Mouse (Mus musculus) adrenal gland, adult 2 months (tissue): Measurements from ENCODE around the gene Socs3. TPM values are rescaled to one million over a fixed set of nuclear protein-coding genes. Genes with fewer than 3 reads are reported as not detected.

Experiments
- DNase-seq: peaks from one replicate; pipeline ENCODE4 v3.0.0; 2021
- long read RNA-seq: library from polyadenylated mRNA; stranded (forward); transcript quantifications from one replicate; pipeline ENCODE4 v2.0.0, GENCODE M21; 2021
- polyA plus RNA-seq: library from polyadenylated mRNA; depleted of rRNA; stranded (reverse); fragments of >200 nt; gene quantifications from 2 replicates; pipeline ENCODE4 v1.2.3, GENCODE M21; 2012; rRNA removed
- total RNA-seq, 2 experiments: library from RNA; stranded (reverse); gene quantifications; 2 replicates each; pipeline ENCODE4 v1.2.3; 2021

Gene Socs3
- 1 to 10 TPM; 3.2 to 6.9 TPM for total RNA-seq
- polyA plus RNA-seq: 14.1 and 14.8 TPM in 2 replicates
- long read RNA-seq, transcript Socs3-201 (2 exons, 2,552 nt): major isoform, 16 of 17 reads
- long read RNA-seq, partial matches to known transcripts: 0 of 17 reads
- long read RNA-seq, other reads (novel, unspliced or antisense): 1 of 17 reads

DNA sequence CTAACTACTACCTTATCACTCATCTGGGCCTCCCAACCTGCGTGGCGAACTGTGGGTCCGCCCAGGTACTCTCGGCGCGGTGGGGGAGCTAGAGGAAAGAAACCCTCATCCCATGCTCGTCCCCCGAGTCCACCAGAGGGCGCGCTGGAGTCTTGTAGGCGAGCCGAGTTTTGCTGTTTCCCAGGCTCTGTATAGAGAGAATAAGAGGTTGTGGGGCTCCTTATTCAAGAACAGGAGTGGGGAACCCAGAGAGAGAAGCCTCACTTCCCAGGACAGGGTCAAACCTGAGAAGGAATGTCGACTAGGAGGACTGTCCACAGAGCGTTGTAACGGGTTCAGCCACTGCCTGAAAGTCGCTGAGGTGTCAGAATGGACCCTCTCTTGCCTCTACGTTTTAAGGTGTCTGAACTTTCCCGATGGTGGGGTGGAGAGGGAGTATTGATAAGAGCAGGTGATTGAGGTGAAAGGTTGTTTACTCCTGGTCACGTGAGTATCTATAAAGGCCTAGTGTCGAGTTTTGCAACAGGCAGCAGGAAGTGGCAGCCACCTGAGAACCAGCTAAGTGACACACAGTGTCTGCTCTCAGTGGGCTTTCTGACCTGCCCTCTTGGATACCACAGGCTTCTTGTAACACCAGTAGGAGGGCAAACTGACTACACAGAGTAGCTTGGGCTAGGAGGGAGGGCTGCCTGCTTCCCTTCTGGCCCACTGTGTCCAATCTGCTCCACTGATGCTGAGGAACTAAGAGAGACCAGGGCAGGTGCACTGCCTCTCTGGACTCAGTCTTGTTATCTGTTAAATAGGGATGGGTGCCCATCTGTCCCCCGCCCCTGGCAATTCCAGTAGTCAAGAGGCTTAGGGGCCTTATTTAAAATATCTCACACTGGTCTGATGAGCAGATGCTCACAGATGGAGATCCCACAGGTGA is at the start of gene Socs3:
TSS of gene Socs3 (minus strand) at position 103 of the 928 bp plus-strand sequence.
- DNase-seq: peak; percentile 91

DNA sequence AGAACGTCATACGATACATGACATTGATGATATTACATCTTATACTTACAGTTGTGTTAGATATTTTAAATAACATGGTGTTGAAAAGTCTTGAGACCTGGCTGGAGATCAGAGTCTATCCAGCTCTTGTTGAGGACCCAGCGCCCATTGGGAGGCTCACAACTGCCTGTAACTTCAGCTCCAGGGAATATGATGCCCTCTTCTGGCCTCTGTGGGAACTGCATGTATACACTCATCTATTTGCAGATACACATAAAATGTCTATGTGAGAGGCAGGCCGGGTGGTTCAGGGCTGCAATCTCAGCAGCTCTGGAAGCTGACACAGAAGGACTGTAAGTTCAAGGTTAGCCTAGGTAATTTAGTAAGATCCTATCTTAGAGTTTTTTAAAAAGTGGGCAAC is 48.5 kb upstream of the Socs3 start:
- no peak for DNase-seq

DNA sequence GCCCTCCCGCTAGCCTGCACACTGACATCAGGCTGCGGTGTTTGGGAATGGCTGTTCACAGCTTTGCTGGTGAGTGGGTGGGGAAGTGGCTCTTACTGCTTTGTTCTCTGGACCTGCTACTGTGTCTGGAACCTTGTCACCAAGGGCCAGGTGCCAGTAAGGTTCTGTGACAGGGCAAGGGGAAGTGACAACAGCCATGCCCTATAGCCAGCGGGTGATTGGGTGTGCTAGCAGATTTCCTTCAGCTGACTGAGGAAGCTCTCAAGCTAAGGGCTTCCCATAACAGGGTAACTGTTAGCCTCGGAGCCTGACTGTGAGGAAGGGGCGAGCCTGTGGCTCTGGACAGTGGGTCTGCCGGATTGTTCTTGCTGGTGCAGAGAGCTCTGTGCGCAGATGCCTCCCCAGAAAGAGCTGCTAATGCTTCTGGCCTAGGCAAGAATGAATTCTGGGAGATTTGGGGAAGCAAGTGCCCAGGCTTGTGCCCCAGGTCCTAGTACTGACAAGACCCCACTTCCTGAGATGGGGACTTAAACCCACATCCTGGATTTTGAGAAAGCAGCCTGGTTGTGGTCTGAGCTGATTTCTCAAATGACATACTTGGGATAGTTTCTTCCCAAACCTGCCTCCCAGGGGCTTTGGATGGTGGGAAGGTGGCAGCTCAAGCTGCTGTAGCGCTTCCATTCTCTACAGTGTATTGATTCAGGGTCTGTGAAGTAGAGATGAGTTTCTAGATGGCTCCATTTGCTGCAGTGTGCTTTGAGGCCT is 45.7 kb upstream of the Socs3 start:
- no peak for DNase-seq

DNA sequence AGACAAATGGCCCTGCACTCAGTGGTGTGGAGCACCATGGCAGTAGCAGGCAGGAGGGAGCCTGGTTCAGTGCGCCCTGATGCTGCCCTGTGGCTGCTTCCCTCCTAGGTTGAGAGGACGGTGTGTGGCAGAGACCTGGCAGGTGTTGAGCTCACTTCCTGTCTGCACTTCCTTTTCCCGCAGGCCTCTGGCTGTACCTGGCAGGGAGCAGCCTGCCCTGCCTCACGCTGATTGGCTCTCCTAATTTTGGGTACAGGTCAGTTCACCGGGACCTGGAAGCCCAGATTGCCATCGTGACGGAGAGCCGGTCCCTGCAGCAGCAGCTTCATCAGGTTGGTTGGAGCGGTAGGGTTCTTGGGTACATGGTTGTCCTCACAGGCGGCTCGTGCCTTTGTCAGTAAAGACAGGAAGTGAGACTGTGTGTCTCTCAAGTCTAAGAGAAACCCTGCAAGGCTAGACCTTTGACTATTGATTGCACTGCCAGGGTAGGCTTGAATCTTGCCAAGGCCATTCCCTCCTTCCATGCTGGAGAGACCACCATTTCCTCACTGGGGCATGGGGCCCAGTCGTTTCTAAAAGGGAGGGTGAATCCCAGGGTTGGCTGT is 44.6 kb upstream of the Socs3 start:
- no peak for DNase-seq

DNA sequence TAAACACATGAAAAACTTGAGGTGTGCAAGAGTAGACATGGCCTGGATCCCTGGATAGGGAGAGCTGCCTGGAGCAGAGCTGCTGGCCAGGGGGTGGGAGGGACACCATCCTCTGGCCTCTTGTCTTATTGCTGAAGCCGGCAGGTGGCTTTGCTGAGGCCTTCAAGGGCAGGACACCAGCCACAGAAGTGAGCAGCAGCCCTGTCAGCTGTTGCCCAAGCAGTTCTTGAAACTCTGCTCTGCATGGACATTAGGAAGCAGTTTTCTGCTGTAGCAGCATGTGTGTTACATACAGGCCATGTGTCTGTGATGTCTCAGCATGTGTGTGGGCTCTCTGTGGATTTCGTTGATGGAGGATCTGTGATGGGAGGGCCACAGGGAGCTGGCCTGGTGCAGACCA is 43.5 kb upstream of the Socs3 start:
- no peak for DNase-seq

DNA sequence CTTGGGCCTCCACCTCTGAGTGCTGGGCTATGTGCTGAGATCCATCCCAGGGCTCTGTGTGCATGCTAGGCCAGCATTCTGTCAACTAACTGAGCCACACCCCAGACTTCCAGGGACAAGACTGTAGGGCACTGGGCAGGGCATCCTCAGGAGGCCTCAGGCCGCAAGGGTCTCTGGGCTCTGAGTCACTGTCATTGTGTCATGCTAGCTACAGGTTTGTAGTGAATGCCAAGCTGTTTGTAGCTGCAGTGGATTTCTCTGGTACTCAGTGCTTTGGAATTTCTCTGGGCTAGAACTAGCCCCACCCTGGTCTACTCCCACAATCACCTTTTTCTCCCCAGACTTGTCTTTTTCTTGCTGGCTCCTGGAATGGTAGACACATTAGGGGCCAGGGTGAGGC is 42.7 kb upstream of the Socs3 start:
- DNase-seq: peak; percentile 61

DNA sequence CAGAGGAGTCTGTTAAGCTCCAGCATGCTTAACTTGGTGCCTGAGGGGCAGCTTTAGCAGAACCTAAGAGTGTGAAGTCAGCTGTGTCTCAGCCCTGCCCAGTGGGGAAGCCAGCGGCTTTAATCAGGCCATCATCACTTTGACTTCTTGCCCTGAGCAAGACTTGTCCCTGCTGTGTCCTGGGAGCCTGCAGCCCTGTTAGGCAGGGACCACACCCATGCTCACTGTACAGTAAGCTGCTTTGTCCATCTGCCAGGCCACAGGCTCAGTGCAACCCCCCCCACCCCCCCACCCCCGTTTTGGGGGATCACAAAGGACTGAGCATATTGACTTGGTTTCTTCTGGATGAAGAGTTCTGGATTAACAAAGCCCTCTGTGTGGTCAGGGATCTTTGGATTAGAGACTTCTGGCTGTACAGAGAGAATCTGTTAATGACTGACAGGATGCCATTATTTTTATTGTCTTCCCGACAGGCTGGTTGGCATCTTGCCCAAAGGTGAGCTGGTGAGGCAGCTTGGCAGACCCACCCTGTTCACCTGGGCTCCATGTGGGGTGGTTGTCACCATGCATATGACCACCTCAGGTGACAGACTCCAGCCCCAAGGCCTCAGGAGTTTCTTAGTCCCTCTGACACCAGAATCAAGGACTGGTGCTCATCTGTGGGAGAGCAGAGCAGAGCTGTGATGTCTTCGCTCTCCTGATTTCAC is 40.2 kb upstream of the Socs3 start:
- no peak for DNase-seq

DNA sequence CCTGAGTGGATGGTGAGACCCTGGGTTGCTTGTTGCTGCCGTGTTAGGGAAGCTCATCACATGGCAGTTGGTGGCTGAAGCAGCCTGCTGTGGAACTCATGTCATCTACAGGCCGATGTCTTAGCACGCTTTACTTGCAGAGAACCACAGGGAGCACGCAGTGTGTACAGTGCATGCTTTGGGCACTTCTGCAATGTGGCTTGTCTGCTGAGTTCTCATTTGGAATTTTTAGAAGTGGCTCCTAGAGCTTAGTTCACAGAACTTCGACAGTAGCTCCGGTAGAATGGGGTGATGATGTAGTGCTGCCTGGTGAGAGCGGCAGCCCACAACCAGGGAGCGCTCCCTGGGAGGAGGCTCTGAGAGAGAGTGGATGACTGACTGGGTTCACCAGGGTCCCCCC is 39.0 kb upstream of the Socs3 start:
- no peak for DNase-seq

DNA sequence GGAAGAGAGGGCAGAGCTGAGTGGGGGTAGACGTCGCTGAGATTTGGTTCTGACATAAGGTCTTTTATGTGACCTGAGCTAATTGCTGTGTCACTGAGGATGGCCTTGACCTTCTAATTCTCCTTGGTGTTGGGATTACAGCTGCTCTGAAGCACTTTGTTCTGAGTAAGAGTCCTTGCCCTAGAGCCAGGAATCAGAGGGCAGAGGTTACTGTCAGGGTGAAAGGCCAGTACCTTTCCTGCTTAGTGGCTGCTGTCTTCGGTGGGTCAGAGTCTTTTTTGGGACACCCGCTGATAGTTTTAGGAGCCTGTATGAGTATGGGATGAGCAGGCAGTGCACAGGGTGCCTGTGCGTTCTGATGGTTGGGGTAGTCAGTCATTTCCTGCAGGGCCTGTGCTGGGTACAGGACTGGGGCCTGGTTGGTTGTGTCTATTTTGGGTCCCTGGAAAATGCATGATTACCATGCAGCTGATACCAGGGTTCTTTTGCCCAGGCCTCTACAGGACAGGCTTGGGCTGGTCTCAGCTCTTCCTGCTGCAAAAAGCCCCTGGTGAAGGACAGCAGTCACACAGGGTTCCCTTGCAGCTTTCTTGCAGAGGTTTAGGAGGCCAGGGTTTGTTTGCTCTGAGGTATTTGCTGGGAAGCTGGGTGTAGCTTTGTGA is 38.4 kb upstream of the Socs3 start:
- DNase-seq: peak; percentile 66

DNA sequence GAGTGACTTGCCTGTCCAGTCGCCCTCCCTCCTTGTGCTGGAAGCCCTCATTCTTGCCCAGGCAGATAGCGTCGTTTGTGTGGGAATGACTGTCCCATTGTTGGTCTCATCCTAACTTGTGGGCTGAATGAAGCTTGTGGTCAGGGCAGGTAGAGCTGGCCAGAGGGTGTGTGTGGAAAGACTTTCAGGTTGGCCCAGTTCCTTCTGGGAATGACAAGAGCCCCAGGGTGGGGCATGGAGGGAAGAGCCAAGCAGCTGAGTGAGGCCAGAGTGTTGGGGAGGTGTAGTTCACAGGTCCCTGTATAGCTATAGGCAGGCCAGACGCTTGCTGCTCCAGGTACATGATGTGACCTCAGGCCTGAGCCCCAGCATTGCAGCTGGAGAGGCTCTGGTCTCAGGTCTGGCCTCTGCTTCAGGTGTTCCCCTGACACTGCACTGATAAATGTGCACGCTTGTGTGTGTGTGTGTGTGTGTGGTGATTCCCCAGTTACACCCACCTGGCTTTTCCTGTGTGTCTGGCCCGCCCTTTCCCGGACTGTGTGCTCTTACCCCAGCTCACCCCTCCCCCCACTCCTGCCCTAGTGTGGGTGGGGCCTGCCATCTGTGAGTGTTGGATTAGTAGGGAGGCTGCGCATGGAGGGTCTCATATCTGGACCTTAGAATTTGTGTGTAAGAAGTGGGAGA is 37.8 kb upstream of the Socs3 start:
- no peak for DNase-seq

DNA sequence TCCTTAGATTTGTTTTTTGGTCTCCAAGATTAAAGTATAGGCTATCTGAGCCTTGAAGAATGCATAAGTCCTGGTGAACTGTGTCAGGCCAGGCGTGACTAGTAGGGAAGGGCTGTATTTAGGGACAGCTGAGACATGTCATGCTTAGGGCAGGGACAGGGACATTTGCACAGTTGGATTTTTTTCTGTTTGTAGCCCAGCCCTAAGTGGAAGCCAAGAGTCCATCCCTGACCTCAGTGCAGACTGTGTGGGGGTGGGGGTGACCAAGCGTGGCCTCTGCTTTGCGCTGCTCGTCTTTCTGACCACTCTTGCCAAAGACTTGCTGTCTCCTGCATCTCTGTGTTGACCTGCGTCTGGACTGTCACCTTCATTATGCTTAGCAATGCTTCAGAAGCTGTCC is 34.4 kb upstream of the Socs3 start:
- peak; percentile 62 for DNase-seq

DNA sequence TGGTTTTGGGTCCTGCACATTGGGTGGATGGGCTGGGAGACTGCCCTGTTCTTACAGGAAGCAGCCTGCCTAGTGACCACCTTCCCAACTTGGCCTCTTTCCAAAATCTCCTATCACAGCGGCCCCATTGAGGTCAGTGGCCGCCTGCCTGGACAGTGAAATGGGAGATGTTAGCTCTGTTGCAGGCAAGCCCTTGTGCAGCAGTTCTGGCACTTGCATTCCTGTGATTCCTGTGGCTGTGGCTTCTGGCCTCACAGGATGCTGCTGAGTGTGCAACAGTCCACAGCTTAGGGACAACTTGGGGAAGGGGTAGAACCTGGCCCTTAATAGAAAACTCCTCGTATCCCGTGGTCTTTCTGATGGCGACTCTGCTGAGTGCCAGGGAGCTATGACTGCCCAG is 33.9 kb upstream of the Socs3 start:
- no peak for DNase-seq

DNA sequence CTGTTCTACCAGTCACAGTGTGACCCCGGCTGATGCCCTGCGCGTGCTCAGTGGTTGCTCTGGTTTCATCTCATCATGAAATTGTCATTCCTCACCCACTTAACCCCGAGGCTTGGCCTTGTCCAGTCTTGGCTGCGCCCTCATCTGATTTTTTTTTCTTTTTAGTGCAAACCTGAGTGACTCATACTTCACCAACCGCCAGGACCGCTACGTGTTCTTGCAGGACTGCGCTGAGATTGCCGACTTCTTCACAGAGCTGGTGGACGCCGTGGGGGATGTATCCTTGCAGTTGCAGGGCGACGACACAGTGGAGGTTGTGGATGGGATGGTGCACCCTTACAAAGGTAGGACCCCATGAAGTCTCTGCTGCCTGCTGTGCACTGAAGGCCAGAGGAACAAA is 33.3 kb upstream of the Socs3 start:
- DNase-seq: peak; percentile 82

DNA sequence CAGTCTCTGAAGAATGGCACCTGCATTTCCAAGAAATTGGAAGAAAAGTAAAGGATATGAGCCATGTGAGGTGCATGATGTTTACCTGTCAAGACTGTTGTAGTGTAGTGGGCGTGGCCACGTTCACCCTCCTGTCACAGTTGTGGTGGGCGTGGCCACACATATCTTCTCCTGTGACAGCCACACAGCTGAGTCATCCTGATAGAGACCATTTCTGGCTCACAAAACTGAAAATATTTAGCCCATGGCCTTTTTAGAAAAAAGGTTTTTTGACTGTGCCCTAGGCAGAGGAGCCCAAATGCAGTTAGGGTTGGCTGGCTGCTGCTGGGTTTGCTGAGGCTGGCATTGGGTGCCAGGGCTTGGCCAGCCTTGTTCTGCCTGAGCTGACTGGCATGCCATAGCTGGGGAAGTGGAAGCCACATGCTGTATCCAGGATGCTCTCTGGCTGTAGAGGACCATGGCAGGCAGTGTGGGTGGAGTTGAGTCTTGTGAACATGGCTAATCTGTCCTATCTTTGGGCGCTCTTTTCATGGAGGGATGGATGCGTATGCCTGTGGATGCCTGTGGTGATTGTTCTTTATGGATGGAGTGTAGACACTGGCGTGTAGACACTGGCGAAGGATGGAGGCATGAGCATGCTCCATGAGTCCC is 30.8 kb upstream of the Socs3 start:
- DNase-seq: peak; percentile 78

DNA sequence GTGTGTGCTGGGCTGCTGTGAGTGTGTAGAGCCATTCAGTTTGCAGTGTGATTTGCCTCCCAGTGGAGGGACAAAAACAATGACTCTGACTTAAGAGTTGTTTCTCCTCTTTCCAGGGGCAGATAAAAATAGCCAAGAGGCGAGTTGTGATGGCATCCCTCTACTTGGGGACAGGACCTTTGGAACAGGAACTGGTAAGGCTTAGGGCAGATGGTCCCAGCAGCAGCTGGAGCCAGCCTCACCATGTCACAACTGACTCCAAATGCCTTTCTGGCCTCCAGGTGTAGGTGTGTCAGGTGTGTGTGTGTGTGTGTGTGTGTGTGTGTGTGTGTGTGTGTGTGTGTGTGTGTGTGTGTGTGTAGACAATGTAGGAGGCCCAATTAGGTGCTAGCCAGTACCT is 30.2 kb upstream of the Socs3 start:
- no peak for DNase-seq

DNA sequence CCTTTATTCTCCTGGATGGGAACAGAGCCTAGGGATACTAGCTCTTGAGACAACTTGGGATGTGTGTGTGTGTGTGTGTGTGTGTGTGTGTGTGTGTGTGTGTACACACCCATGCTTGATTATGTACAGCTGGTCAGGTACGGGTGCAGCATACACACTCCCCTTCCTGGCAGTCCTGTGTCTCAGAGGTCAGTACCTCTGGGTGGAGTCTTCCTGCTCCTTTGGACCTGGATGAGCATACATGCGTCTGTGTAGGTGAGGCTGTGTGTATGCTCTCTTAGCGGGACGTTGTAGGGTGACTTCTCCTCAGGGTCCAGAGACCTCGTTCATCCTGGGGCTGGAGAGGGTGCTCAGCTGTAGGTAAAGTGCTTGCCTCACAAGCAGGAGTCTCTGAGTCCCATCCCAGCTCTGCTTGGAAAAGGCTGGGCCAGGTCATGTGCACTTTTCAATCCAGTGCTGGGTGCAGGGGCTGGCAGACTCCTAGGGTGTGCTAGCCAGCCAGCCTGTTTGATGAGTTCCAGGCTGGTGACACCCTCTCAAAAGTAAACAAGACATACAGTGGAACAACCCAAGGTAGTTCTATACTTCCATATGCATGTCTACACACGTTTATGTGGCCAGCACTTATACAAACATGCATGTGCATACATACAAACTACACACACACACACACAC is 29.6 kb upstream of the Socs3 start:
- DNase-seq: no peak

DNA sequence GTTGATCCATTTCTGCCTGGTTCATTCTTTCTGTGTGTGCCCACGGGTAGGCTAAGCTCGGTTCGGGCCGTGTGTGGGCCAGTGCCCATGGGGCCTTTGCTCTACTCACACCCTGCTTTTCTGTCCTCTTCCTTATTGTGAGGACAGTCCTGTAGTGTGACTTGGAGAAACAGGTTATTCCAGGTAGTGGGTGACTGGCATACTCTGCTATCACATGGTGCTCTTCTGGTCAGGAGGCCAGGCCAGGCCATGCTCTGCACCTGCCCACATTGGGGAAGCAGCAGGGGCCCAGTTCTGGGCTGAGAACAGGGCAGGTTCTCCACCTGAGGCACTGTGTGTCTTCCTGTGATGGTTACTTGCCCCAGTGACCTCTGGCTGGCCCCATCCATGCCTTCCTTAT is 28.5 kb upstream of the Socs3 start:
- DNase-seq: no peak

DNA sequence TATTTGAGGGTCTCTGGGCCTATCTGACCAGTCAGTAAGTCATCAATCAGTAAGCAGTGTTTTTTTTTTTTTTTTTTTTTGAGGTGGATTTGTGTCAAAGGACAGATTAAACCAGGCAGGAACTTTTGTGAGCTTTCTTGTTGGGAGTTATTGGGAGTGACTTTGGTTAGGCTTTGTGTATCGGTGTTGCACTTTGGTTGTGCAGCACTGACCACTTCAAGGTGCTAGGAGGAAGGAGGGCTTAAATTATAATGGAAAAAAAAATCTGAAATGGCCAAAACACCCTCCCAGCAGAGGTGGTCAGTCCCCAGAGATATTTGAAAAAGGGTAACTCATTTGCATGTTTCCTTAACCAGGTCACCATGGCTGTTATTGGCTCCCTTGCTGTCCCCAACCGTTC is 27.2 kb upstream of the Socs3 start:
- no peak for DNase-seq

DNA sequence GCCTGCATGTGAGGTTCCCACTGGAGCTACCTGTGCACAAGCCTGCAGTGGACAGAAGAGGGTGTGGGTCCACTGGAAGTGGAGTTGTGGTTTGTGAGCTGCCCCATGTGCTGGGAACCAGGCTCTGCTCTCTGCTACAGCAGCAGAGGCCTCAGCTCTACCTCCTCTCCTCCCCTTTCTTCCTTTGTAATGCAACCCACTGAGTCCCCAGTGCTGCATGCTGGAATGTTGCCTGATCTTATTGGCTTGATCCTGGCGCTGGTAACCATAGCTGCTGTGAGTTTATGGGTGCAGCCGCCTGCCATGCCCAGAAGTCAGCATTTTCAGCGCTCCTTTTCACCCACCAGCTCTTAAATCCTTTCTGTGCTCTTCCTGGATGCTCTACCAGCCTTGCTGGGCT is 26.2 kb upstream of the Socs3 start:
- DNase-seq: no peak

DNA sequence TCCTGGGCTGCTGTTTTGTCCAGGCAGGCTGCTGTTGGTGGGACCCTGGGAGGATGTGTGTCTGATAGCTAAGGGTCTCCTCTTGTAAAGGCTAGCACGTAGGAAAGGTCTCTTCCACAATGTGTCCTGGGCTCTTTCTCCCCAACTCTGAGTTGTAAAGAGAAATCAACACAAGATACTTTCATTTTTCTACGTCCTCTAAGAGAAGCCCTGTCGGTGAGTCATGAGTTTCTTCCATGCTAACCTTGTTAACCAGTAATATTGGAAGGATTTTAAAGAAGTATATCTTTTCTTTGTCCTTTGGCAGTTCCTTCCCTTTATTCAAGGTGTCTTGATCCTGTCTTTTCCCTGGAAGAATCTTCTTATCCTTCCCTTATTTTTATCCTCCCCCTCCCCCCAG is 25.8 kb upstream of the Socs3 start:
- no peak for DNase-seq
